In genomic region chr7:19520032-19520431, GRCm38 (mm10) we compare ENCODE assay signal across 8 mouse cellular contexts. TPM values are rescaled to one million over a fixed set of nuclear protein-coding genes. Genes with fewer than 3 reads are reported as not detected.
DNase-seq lines count a peak whose midpoint lies in the region; ATAC-seq and TF ChIP-seq lines count a peak whose summit lies in the region.

No protein-coding gene starts in this region.

- H3K4me2 ChIP-seq in forebrain, embryonic 13.5 days = peak overlapping the region; percentile 49
- H3K4me2 ChIP-seq in limb, embryonic 15.5 days = peak overlapping the region; percentile 34
- H3K4me2 ChIP-seq in neural tube, embryonic 15.5 days = peak overlapping the region; percentile 51

- peak overlapping the region; percentile 21 for H3K4me3 ChIP-seq in forebrain, embryonic 13.5 days
- H3K4me3 ChIP-seq in limb, embryonic 15.5 days = peak overlapping the region; percentile 22
- peak overlapping the region; percentile 25 for H3K4me3 ChIP-seq in neural tube, embryonic 15.5 days (replicated peaks)
- H3K4me3 ChIP-seq in cerebellum, adult 2 months (replicated peaks; ENCODE audit: insufficient read depth, low read depth, low read length) = no peak overlapping the region

- H3K36me3 ChIP-seq in forebrain, embryonic 13.5 days (ENCODE audit: poor library complexity, severe bottlenecking) = no peaks in the 10 kb centered on the region
- no peaks in the 10 kb centered on the region for H3K36me3 ChIP-seq in limb, embryonic 15.5 days
- H3K36me3 ChIP-seq in neural tube, embryonic 15.5 days = no peaks in the 10 kb centered on the region

- peak; percentile 36 to 47 for DNase-seq in kidney, postnatal 4 days
- DNase-seq in kidney, postnatal 25 days = no peak
- DNase-seq in T-cell, adult 2 months (ENCODE audit: low spot score) = no peak
- no peak for DNase-seq in cerebellum, adult 2 months
- no peak for DNase-seq in frontal cortex, postnatal 25 days (ENCODE audit: low spot score in 2 of 2)

- no peak overlapping the region for H3K27ac ChIP-seq in forebrain, embryonic 13.5 days
- no peak overlapping the region for H3K27ac ChIP-seq in limb, embryonic 15.5 days
- H3K27ac ChIP-seq in neural tube, embryonic 15.5 days (replicated peaks) = no peak overlapping the region
- no peak overlapping the region for H3K27ac ChIP-seq in cerebellum, adult 2 months (ENCODE audit: insufficient read depth, low read length)

- peak overlapping the region; percentile 47 for H3K9ac ChIP-seq in forebrain, embryonic 13.5 days
- H3K9ac ChIP-seq in limb, embryonic 15.5 days = no peak overlapping the region
- peak overlapping the region; percentile 38; the same call in 1 of the 2 replicates for H3K9ac ChIP-seq in neural tube, embryonic 15.5 days (replicated peaks)

- no peaks in the 10 kb centered on the region for H3K9me3 ChIP-seq in forebrain, embryonic 13.5 days (replicated peaks)
- no peaks in the 10 kb centered on the region for H3K9me3 ChIP-seq in limb, embryonic 15.5 days
- no peaks in the 10 kb centered on the region for H3K9me3 ChIP-seq in neural tube, embryonic 15.5 days (replicated peaks)

- H3K27me3 ChIP-seq in forebrain, embryonic 13.5 days = peaks cover 87% of the 10 kb centered on the region
- peaks cover 87% of the 10 kb centered on the region for H3K27me3 ChIP-seq in limb, embryonic 15.5 days
- H3K27me3 ChIP-seq in neural tube, embryonic 15.5 days (replicated peaks) = peaks cover 78% of the 10 kb centered on the region
- H3K27me3 ChIP-seq in cerebellum, adult 2 months (ENCODE audit: control insufficient read depth, insufficient read depth, low read length) = peaks cover 3% of the 10 kb centered on the region; the same call in 1 of the 2 replicates

- 8% methylated on average over 23 of the region's 23 CpGs for WGBS in forebrain, embryonic 13.5 days
- WGBS in limb, embryonic 15.5 days = 6% methylated on average over 23 of the region's 23 CpGs
- 5% methylated on average over 23 of the region's 23 CpGs for WGBS in neural tube, embryonic 15.5 days
- 16% methylated on average over 23 of the region's 23 CpGs for WGBS in cerebellum, adult 2 months

- no peak for ATAC-seq in forebrain, embryonic 13.5 days
- no peak for ATAC-seq in limb, embryonic 15.5 days (ENCODE audit: insufficient number of reproducible peaks, low FRiP score, low TSS enrichment, low read depth)
- ATAC-seq in neural tube, embryonic 15.5 days (ENCODE audit: low FRiP score) = no peak

- H3K4me1 ChIP-seq in forebrain, embryonic 13.5 days = peaks cover 29% of the 10 kb centered on the region
- peaks cover 36% of the 10 kb centered on the region for H3K4me1 ChIP-seq in limb, embryonic 15.5 days
- H3K4me1 ChIP-seq in neural tube, embryonic 15.5 days = peaks cover 41% of the 10 kb centered on the region
- H3K4me1 ChIP-seq in cerebellum, adult 2 months (ENCODE audit: control insufficient read depth, insufficient read depth, low read length) = peaks cover 21% of the 10 kb centered on the region

- TF ChIP-seq POLR2A in cerebellum, adult 2 months (IDR thresholded peaks at IDR 0.05; ENCODE audit: borderline replicate concordance, insufficient read depth, low read length) = no peak

- no peak for TF ChIP-seq CTCF in cerebellum, adult 2 months (IDR thresholded peaks at IDR 0.05; ENCODE audit: borderline replicate concordance, insufficient read depth, low read depth, low read length)

RNA-seq across cellular contexts. Expression of gene Nkpd1, which starts 2.4 kb away (rescaled TPM):
- polyA plus RNA-seq in forebrain, embryonic 13.5 days (2015; fragmentation: Nextera tagmentation; extraction: Ambion mirVana) = 0.15 and 0.21 TPM in 2 replicates
- polyA plus RNA-seq in limb, embryonic 15.5 days (2015; fragmentation: Nextera tagmentation; extraction: Ambion mirVana) = 1.7 and 2.5 TPM in 2 replicates
- polyA plus RNA-seq in neural tube, embryonic 15.5 days (2015; fragmentation: Nextera tagmentation; extraction: Ambion mirVana) = 1.2 and 1.5 TPM in 2 replicates
- 1.3 and 1.8 TPM in 2 replicates for polyA plus RNA-seq in cerebellum, adult 2 months (2012; rRNA removed)

RNA-seq across cellular contexts. Expression of gene Trappc6a, which starts 11.8 kb away (rescaled TPM):
- polyA plus RNA-seq in forebrain, embryonic 13.5 days (2015; fragmentation: Nextera tagmentation; extraction: Ambion mirVana) = 39.3 and 40.6 TPM in 2 replicates
- polyA plus RNA-seq in limb, embryonic 15.5 days (2015; fragmentation: Nextera tagmentation; extraction: Ambion mirVana) = 94.7 and 97.9 TPM in 2 replicates
- polyA plus RNA-seq in neural tube, embryonic 15.5 days (2015; fragmentation: Nextera tagmentation; extraction: Ambion mirVana) = 39.2 and 58.6 TPM in 2 replicates
- polyA plus RNA-seq in cerebellum, adult 2 months (2012; rRNA removed) = 23.0 and 26.2 TPM in 2 replicates

RNA-seq across cellular contexts. Expression of gene Bloc1s3, which starts 11.9 kb away (rescaled TPM):
- polyA plus RNA-seq in forebrain, embryonic 13.5 days (2015; fragmentation: Nextera tagmentation; extraction: Ambion mirVana) = 3.3 and 3.4 TPM in 2 replicates
- 1.8 and 2.0 TPM in 2 replicates for polyA plus RNA-seq in limb, embryonic 15.5 days (2015; fragmentation: Nextera tagmentation; extraction: Ambion mirVana)
- 3.9 and 5.0 TPM in 2 replicates for polyA plus RNA-seq in neural tube, embryonic 15.5 days (2015; fragmentation: Nextera tagmentation; extraction: Ambion mirVana)
- polyA plus RNA-seq in cerebellum, adult 2 months (2012; rRNA removed) = 8.6 and 9.2 TPM in 2 replicates

RNA-seq across cellular contexts. Expression of gene Ppp1r37, which starts 42.8 kb away (rescaled TPM):
- polyA plus RNA-seq in forebrain, embryonic 13.5 days (2015; fragmentation: Nextera tagmentation; extraction: Ambion mirVana) = 22.4 and 23.6 TPM in 2 replicates
- polyA plus RNA-seq in limb, embryonic 15.5 days (2015; fragmentation: Nextera tagmentation; extraction: Ambion mirVana) = 25.1 and 26.3 TPM in 2 replicates
- polyA plus RNA-seq in neural tube, embryonic 15.5 days (2015; fragmentation: Nextera tagmentation; extraction: Ambion mirVana) = 41.0 and 42.3 TPM in 2 replicates
- 134 and 136 TPM in 2 replicates for polyA plus RNA-seq in cerebellum, adult 2 months (2012; rRNA removed)

RNA-seq across cellular contexts. Expression of gene Exoc3l2, which starts 56.9 kb away (rescaled TPM):
- 0.13 and 0.29 TPM in 2 replicates for polyA plus RNA-seq in forebrain, embryonic 13.5 days (2015; fragmentation: Nextera tagmentation; extraction: Ambion mirVana)
- 1.4 and 1.6 TPM in 2 replicates for polyA plus RNA-seq in limb, embryonic 15.5 days (2015; fragmentation: Nextera tagmentation; extraction: Ambion mirVana)
- polyA plus RNA-seq in neural tube, embryonic 15.5 days (2015; fragmentation: Nextera tagmentation; extraction: Ambion mirVana) = 1.5 and 1.8 TPM in 2 replicates
- 0.21 and 0.57 TPM in 2 replicates for polyA plus RNA-seq in cerebellum, adult 2 months (2012; rRNA removed)

Comparison
In these comparisons a context has a peak if more than half of its experiments do, and no peak if none do; other contexts are left out.
1. DNase-seq: peak in kidney, postnatal 4 days (2 of 2); none in kidney, postnatal 25 days (0 of 2), T-cell, adult 2 months (single experiment), cerebellum, adult 2 months (0 of 2) and frontal cortex, postnatal 25 days (0 of 2).
2. Peak in every context shown above with its lines, with median percentiles within 50 percentile points of each other: H3K4me2 ChIP-seq.